Mouse (Mus musculus) stomach, embryonic 15.5 days (tissue): ENCODE results near the gene Zfand6. TPM values are rescaled to one million over a fixed set of nuclear protein-coding genes. Genes with fewer than 3 reads are reported as not detected.

Source experiments
- ATAC-seq: fragments of 200-750 bp; cut with Nextera tagmentation; 2 replicates; pipeline ENCODE4 v1.8.0; 2017; ENCODE audit warnings: low read depth, moderate number of reproducible peaks, moderate TSS enrichment; ENCODE audit not compliant: insufficient read depth, low FRiP score
- H3K27ac ChIP-seq: fragments of 300-500 bp; sonication (generic); 2 replicates; pipeline ENCODE4 v1.5.1; 2015; ENCODE audit warnings: mild to moderate bottlenecking, inconsistent platforms
- H3K27me3 ChIP-seq: fragments of 300-500 bp; sonication (generic); replicated peaks from 2 replicates; pipeline ENCODE4 v1.6.1; 2015; ENCODE audit warnings: inconsistent platforms
- H3K36me3 ChIP-seq: fragments of 300-500 bp; sonication (generic); 2 replicates; pipeline ENCODE4 v1.6.1; 2015; ENCODE audit warnings: inconsistent platforms
- H3K4me1 ChIP-seq: fragments of 300-500 bp; sonication (generic); 2 replicates; pipeline ENCODE4 v1.6.1; 2015; ENCODE audit warnings: inconsistent platforms
- H3K4me2 ChIP-seq: fragments of 300-500 bp; sonication (generic); 2 replicates; pipeline ENCODE4 v1.6.1; 2015; ENCODE audit warnings: mild to moderate bottlenecking, inconsistent platforms
- H3K4me3 ChIP-seq: fragments of 300-500 bp; sonication (generic); replicated peaks from 2 replicates; pipeline ENCODE4 v1.5.1; 2015; ENCODE audit warnings: inconsistent platforms
- H3K9ac ChIP-seq: fragments of 300-500 bp; sonication (generic); 2 replicates; pipeline ENCODE4 v1.6.1; 2015; ENCODE audit warnings: inconsistent platforms
- H3K9me3 ChIP-seq: fragments of 300-500 bp; sonication (generic); 2 replicates; pipeline ENCODE4 v1.6.1; 2016; ENCODE audit warnings: inconsistent platforms
- WGBS: fragments of 180-500 bp; shearing (Covaris S2); methylation state at CpG from one replicate; pipeline ENCODE4 v1.1.7; 2015; 5-methylcytosine and 5-hydroxymethylcytosine counted together
- polyA plus RNA-seq: library from polyadenylated mRNA; unstranded; fragments of >200 nt; fragmentation: Nextera tagmentation; extraction: Ambion mirVana; gene quantifications from 2 replicates; pipeline ENCODE4 v1.2.1, GENCODE M21; 2015

Zfand6 gene
- polyA plus RNA-seq: 177 and 188 TPM in 2 replicates

- peak within 1 kb of the TSS; percentile 84 for H3K4me3 ChIP-seq
- WGBS: under 1% methylated on average over 81 of the region's 87 CpGs
These were observed at the start of gene Zfand6 for GRCm38 (mm10) chr7:84689251-84690100. Gene Zfand6 (minus strand): TSS chr7:84689959.

GRCm38 (mm10) chr7:84736803-84737202 lies 47.0 kb upstream of the Zfand6 start:
- no peak for ATAC-seq
- Histone ChIP-seq H3K27ac (no peak overlapping the region), H3K27me3 (no peaks in the 10 kb centered on the region), H3K4me3 (no peak overlapping the region), H3K9me3 (no peaks in the 10 kb centered on the region), H3K4me1 (no peaks in the 10 kb centered on the region), H3K9ac (no peak overlapping the region), H3K4me2 (no peak overlapping the region), H3K36me3 (no peaks in the 10 kb centered on the region)
- 67% methylated on average over 2 of the region's 2 CpGs for WGBS

More at GRCm38 (mm10) chr7:84689251-84690100, at the start of gene Zfand6:
- no peaks in the 10 kb centered on the region for H3K36me3 ChIP-seq
- ATAC-seq: peak; percentile 98
- peak within 1 kb of the TSS; percentile 83 for H3K4me2 ChIP-seq
- no peaks in the 10 kb centered on the region for H3K9me3 ChIP-seq
- peak within 1 kb of the TSS; percentile 92 for H3K27ac ChIP-seq
- no peaks in the 10 kb centered on the region for H3K27me3 ChIP-seq
- H3K4me1 ChIP-seq: 0 out of 2 replicates have a peak, but pooled peaks cover 2% of the 10 kb centered on the region
- H3K9ac ChIP-seq: peak within 1 kb of the TSS; percentile 51

DNA sequence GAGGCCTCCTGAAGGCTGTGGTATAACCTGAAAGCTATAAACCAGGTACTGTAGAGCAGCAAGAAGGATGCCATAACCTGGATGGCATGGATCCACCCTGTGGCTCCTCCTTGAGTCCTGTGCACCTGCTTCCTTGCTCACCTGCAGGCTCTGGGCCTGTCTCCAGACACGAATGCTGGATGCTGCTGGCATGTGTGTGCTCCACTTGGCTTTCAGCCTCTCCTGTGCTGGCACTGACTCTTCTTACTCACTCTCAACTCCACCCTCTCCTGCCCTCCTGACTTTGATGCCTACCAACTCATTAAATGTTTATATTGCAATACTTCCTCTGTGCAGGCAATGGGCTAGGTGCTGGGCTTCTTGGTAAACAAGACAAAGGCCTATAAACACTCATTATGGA lies 43.3 kb upstream of the Zfand6 start:
- no peaks in the 10 kb centered on the region for H3K27me3 ChIP-seq
- H3K9me3 ChIP-seq: no peaks in the 10 kb centered on the region
- H3K36me3 ChIP-seq: no peaks in the 10 kb centered on the region
- no peak overlapping the region for H3K27ac ChIP-seq
- H3K4me1 ChIP-seq: no peaks in the 10 kb centered on the region
- WGBS: 56% methylated on average over 1 of the region's 1 CpGs
- no peak overlapping the region for H3K4me3 ChIP-seq
- ATAC-seq: no peak
- H3K9ac ChIP-seq: no peak overlapping the region
- H3K4me2 ChIP-seq: no peak overlapping the region

DNA sequence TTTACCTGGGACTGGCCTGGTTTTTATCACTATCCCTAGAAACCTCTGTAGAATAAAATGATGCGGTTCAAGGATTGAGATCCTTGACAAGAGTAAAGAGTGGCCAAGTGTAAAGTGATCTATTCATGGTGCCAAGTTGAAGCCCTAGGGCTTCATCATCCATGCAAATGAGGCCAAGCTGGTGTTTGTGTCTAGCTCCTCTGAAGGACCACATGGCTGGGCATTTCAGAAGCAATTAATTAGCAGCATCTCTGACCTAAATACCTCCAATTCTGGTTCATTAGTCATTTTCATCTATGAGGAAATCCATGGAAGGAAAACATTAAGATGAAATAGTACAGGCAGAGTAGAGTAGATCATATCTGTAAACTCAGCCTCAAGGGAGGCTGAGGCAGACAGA lies 42.3 kb upstream of the Zfand6 start:
- Histone ChIP-seq H3K27ac (no peak overlapping the region), H3K4me1 (no peaks in the 10 kb centered on the region), H3K9ac (no peak overlapping the region), H3K4me2 (no peak overlapping the region), H3K4me3 (no peak overlapping the region), H3K27me3 (no peaks in the 10 kb centered on the region), H3K36me3 (no peaks in the 10 kb centered on the region), H3K9me3 (no peaks in the 10 kb centered on the region)
- no peak for ATAC-seq
- 83% methylated on average over 1 of the region's 1 CpGs for WGBS

GRCm38 (mm10) chr7:84731076-84731475 lies 41.3 kb upstream of the Zfand6 start:
- Histone ChIP-seq H3K27ac (no peak overlapping the region), H3K4me3 (no peak overlapping the region), H3K36me3 (no peaks in the 10 kb centered on the region), H3K27me3 (no peaks in the 10 kb centered on the region), H3K4me2 (no peak overlapping the region), H3K9me3 (no peaks in the 10 kb centered on the region), H3K9ac (no peak overlapping the region), H3K4me1 (no peaks in the 10 kb centered on the region)
- no peak for ATAC-seq
- 83% methylated on average over 3 of the region's 3 CpGs for WGBS

DNA sequence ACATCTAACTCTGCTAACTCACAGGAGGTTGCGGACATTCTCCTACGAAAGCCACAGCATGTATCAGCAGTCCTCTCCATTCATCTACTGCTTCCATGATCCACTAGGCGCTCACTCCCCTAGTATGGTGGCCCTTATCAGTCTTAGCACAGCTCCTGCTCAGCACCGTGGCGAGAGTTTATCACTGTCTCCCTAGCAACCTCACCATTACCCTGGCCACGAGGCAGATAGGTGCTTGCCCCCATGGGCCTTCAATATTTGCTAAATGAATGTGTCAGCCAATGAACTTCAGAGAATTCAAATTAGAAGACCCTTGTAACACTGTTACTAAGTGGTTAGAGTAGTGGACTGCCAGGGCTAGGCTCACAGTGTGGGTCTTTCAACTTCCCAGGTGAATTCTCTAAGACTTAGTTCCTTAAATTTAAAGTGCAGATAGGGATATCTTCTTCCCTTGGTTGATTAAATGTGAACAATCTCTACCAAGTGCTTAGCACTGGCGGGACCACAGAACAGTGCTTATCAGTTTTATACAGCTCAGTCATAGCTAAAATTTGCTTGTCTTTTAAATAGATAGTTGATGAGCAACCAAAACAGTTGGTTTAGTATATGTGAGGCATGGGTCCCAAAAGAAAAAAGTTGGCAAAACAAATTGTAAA lies 33.2 kb upstream of the Zfand6 start:
- Histone ChIP-seq H3K4me1 (no peaks in the 10 kb centered on the region), H3K9me3 (no peaks in the 10 kb centered on the region), H3K27me3 (no peaks in the 10 kb centered on the region), H3K9ac (no peak overlapping the region), H3K4me3 (no peak overlapping the region), H3K4me2 (no peak overlapping the region), H3K27ac (no peak overlapping the region), H3K36me3 (no peaks in the 10 kb centered on the region)
- 42% methylated on average over 7 of the region's 7 CpGs for WGBS
- peak; percentile 100 for ATAC-seq

- Histone ChIP-seq H3K27me3 (no peaks in the 10 kb centered on the region), H3K9me3 (no peaks in the 10 kb centered on the region), H3K9ac (no peak overlapping the region), H3K36me3 (no peaks in the 10 kb centered on the region), H3K4me3 (no peak overlapping the region), H3K27ac (no peak overlapping the region), H3K4me2 (no peak overlapping the region), H3K4me1 (no peaks in the 10 kb centered on the region)
- ATAC-seq: no peak
These were observed 20.7 kb upstream of the Zfand6 start for GRCm38 (mm10) chr7:84710287-84710958.

DNA sequence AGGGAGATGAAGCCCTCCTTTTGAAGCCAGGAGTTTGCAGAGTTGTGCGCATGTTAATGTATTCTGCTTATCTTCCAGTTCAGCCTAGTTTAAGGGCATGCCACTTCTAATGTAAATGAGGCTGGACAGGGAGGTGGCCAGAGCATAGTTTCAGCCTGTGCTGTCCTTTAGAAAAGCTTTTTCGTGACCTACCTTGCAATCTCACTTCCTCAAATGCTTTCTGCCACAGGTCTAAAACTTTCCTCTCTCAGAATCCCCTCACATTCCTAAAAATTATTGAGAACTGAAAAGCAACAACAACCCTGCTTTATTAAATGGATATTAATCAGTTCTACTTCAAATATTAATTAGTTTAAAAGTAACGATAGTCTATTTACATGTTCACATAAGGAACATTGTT lies 17.1 kb upstream of the Zfand6 start:
- no peak overlapping the region for H3K4me2 ChIP-seq
- no peaks in the 10 kb centered on the region for H3K36me3 ChIP-seq
- H3K4me3 ChIP-seq: no peak overlapping the region
- H3K27ac ChIP-seq: no peak overlapping the region
- no peak for ATAC-seq
- H3K27me3 ChIP-seq: no peaks in the 10 kb centered on the region
- H3K4me1 ChIP-seq: no peaks in the 10 kb centered on the region
- H3K9ac ChIP-seq: no peak overlapping the region
- 80% methylated on average over 3 of the region's 3 CpGs for WGBS
- H3K9me3 ChIP-seq: no peaks in the 10 kb centered on the region

GRCm38 (mm10) chr7:84690101-84690509 lies 346 bp upstream of the Zfand6 start:
- no peaks in the 10 kb centered on the region for H3K9me3 ChIP-seq
- H3K4me2 ChIP-seq: peak overlapping the region; percentile 83
- H3K4me1 ChIP-seq: 0 out of 2 replicates have a peak, but pooled peaks cover 2% of the 10 kb centered on the region
- H3K4me3 ChIP-seq: peak overlapping the region; percentile 84
- H3K27ac ChIP-seq: no peak overlapping the region
- H3K36me3 ChIP-seq: no peaks in the 10 kb centered on the region
- no peaks in the 10 kb centered on the region for H3K27me3 ChIP-seq
- no peak overlapping the region for H3K9ac ChIP-seq
- ATAC-seq: peak; percentile 29
- 6% methylated on average over 19 of the region's 19 CpGs for WGBS

DNA sequence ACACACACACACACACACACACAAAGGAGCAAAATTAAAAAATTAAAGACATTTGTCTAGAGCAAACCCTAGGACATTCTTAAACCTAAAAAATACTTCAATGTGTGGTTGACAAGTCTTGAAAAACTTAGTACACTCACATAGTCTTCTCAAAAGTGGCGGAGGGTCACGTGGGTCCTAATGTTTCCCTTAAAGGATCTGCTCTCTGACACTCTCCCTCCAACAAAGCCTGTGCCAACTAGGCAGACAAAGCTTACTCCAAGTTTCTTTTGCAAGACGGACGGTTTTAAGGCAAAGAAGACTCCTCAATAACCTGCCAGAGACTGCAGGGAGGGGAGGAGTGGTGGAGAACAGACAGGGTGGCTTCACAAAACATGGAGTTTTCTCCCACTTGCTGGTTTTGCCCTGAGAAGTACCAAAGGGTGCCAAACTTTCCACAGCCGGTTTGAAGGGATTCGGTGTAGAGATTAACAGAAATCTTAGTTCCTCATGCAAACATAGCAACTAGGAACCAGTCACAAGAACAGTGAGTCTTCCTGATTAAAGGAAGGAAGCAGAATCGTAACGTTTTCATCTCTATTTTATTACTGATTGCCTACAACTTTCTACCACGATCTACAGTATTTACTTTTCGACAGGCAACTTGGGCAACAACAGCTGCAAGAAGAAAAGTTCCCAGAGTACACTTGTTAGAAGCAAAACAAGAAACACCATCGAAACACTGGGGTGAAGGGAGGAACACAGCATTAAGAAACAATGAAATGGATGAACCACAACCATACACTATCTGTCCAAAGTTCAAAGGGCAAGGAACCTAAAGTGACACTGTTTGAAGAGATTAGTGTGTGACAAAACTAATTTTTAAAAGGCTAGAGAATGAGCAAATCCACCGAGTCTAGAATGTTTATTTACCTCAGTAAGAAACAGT lies 1.8 kb downstream of the Zfand6 start:
- Histone ChIP-seq H3K4me1 (0 out of 2 replicates have a peak, but pooled peaks cover 2% of the 10 kb centered on the region), H3K27me3 (no peaks in the 10 kb centered on the region), H3K9ac (no peak overlapping the region), H3K36me3 (no peaks in the 10 kb centered on the region), H3K4me3 (0 out of 2 replicates have a peak overlapping the region, but pooled peaks have one; percentile 2), H3K4me2 (peak overlapping the region; percentile 66), H3K9me3 (no peaks in the 10 kb centered on the region), H3K27ac (no peak overlapping the region; the same call in 1 of the 2 replicates)
- 55% methylated on average over 12 of the region's 12 CpGs for WGBS
- no peak for ATAC-seq

- WGBS: 66% methylated on average over 2 of the region's 2 CpGs
- ATAC-seq: no peak
These were observed 3.4 kb downstream of the Zfand6 start for GRCm38 (mm10) chr7:84686380-84686779.

More at GRCm38 (mm10) chr7:84686380-84686779, 3.4 kb downstream of the Zfand6 start:
- H3K4me1 ChIP-seq: 0 out of 2 replicates have a peak, but pooled peaks cover 2% of the 10 kb centered on the region
- H3K27ac ChIP-seq: no peak overlapping the region
- H3K4me3 ChIP-seq: no peak overlapping the region
- H3K27me3 ChIP-seq: no peaks in the 10 kb centered on the region
- H3K9ac ChIP-seq: no peak overlapping the region
- H3K36me3 ChIP-seq: no peaks in the 10 kb centered on the region
- H3K4me2 ChIP-seq: no peak overlapping the region
- H3K9me3 ChIP-seq: no peaks in the 10 kb centered on the region
